Mouse (Mus musculus): ENCODE measurements around the gene F2r. TPM values are rescaled to one million over a fixed set of nuclear protein-coding genes. Genes with fewer than 3 reads are reported as not detected.

F2r gene
- total and polyA plus RNA-seq, 2 experiments from 2014 or later: 28.0 to 41.7 TPM

GRCm38 (mm10) chr13:95610786-95611562 is 7.3 kb downstream of the F2r start:
- 78% methylated on average over 16 of the region's 16 CpGs for WGBS
- Histone ChIP-seq H3K9ac (no peak overlapping the region), H3K27ac (ENCODE audit: low read depth, low read length) (no peak overlapping the region), H3K4me3 (ENCODE audit: low read depth, low read length) (no peak overlapping the region), H3K4me2 (ENCODE audit: low read depth) (no peak overlapping the region), H3K36me3 (ENCODE audit: insufficient read depth) (no peaks in the 10 kb centered on the region), H3K4me1 (ENCODE audit: insufficient read depth) (no peaks in the 10 kb centered on the region), H3K9me3 (ENCODE audit: low read length) (no peaks in the 10 kb centered on the region), H3K27me3 (ENCODE audit: insufficient read depth, low read length) (no peaks in the 10 kb centered on the region)
- TF ChIP-seq CTCF (IDR thresholded peaks at IDR 0.05; ENCODE audit: low read depth): no peak
- DNase-seq (peak; percentile 21), ATAC-seq (peak; percentile 61)

GRCm38 (mm10) chr13:95609088-95609420 is 9.2 kb downstream of the F2r start:
- WGBS: 87% methylated on average over 2 of the region's 2 CpGs
- Histone ChIP-seq H3K27me3 (ENCODE audit: insufficient read depth, low read length) (no peaks in the 10 kb centered on the region), H3K4me2 (ENCODE audit: low read depth) (no peak overlapping the region), H3K4me1 (ENCODE audit: insufficient read depth) (no peaks in the 10 kb centered on the region), H3K27ac (ENCODE audit: low read depth, low read length) (no peak overlapping the region), H3K36me3 (ENCODE audit: insufficient read depth) (peaks cover 5% of the 10 kb centered on the region; the same call in 1 of the 2 replicates), H3K9me3 (ENCODE audit: low read length) (no peaks in the 10 kb centered on the region), H3K4me3 (ENCODE audit: low read depth, low read length) (no peak overlapping the region), H3K9ac (no peak overlapping the region)
- no peak for TF ChIP-seq CTCF (IDR thresholded peaks at IDR 0.05; ENCODE audit: low read depth)
- no peak for DNase-seq
- no peak for ATAC-seq

GRCm38 (mm10) chr13:95608416-95609087 is 9.7 kb downstream of the F2r start:
- no peak overlapping the region for H3K4me3 ChIP-seq (ENCODE audit: low read depth, low read length)
- H3K36me3 ChIP-seq (ENCODE audit: insufficient read depth): peaks cover 10% of the 10 kb centered on the region; the same call in 1 of the 2 replicates
- H3K27me3 ChIP-seq (ENCODE audit: insufficient read depth, low read length): no peaks in the 10 kb centered on the region
- H3K9me3 ChIP-seq (ENCODE audit: low read length): no peaks in the 10 kb centered on the region
- no peak overlapping the region for H3K27ac ChIP-seq (ENCODE audit: low read depth, low read length)
- no peak for TF ChIP-seq CTCF (IDR thresholded peaks at IDR 0.05; ENCODE audit: low read depth)
- H3K9ac ChIP-seq: no peak overlapping the region
- no peak overlapping the region for H3K4me2 ChIP-seq (ENCODE audit: low read depth)
- H3K4me1 ChIP-seq (ENCODE audit: insufficient read depth): no peaks in the 10 kb centered on the region
- DNase-seq (no peak), ATAC-seq (no peak)
- whole genome bisulfite sequencing: 92% methylated on average over 6 of the region's 6 CpGs

- Histone ChIP-seq H3K27ac (ENCODE audit: low read depth, low read length) (no peak overlapping the region), H3K9me3 (ENCODE audit: low read length) (no peaks in the 10 kb centered on the region), H3K4me2 (ENCODE audit: low read depth) (no peak overlapping the region), H3K4me1 (ENCODE audit: insufficient read depth) (no peaks in the 10 kb centered on the region), H3K27me3 (ENCODE audit: insufficient read depth, low read length) (no peaks in the 10 kb centered on the region), H3K36me3 (ENCODE audit: insufficient read depth) (peaks cover 14% of the 10 kb centered on the region; the same call in 1 of the 2 replicates), H3K4me3 (ENCODE audit: low read depth, low read length) (no peak overlapping the region), H3K9ac (no peak overlapping the region)
- DNase-seq: no peak
- no peak for ATAC-seq
- WGBS: 98% methylated on average over 8 of the region's 8 CpGs
- TF ChIP-seq CTCF (IDR thresholded peaks at IDR 0.05; ENCODE audit: low read depth): no peak
These were observed 11.3 kb downstream of the F2r start for GRCm38 (mm10) chr13:95607019-95607418.

GRCm38 (mm10) chr13:95604288-95604687 is 14.0 kb downstream of the F2r start:
- Histone ChIP-seq H3K4me2 (ENCODE audit: low read depth) (no peak overlapping the region), H3K36me3 (ENCODE audit: insufficient read depth) (peaks cover 14% of the 10 kb centered on the region; the same call in 1 of the 2 replicates), H3K4me1 (ENCODE audit: insufficient read depth) (no peaks in the 10 kb centered on the region), H3K27ac (ENCODE audit: low read depth, low read length) (no peak overlapping the region), H3K27me3 (ENCODE audit: insufficient read depth, low read length) (no peaks in the 10 kb centered on the region), H3K4me3 (ENCODE audit: low read depth, low read length) (no peak overlapping the region), H3K9me3 (ENCODE audit: low read length) (no peaks in the 10 kb centered on the region), H3K9ac (no peak overlapping the region)
- DNase-seq: no peak
- no peak for ATAC-seq
- no peak for TF ChIP-seq CTCF (IDR thresholded peaks at IDR 0.05; ENCODE audit: low read depth)
- 97% methylated on average over 25 of the region's 25 CpGs for WGBS

- WGBS: 75% methylated on average over 3 of the region's 3 CpGs
- Histone ChIP-seq H3K36me3 (ENCODE audit: insufficient read depth) (peaks cover 14% of the 10 kb centered on the region; the same call in 1 of the 2 replicates), H3K27me3 (ENCODE audit: insufficient read depth, low read length) (no peaks in the 10 kb centered on the region), H3K27ac (ENCODE audit: low read depth, low read length) (no peak overlapping the region), H3K4me1 (ENCODE audit: insufficient read depth) (no peaks in the 10 kb centered on the region), H3K4me3 (ENCODE audit: low read depth, low read length) (no peak overlapping the region), H3K9ac (no peak overlapping the region), H3K4me2 (ENCODE audit: low read depth) (no peak overlapping the region), H3K9me3 (ENCODE audit: low read length) (no peaks in the 10 kb centered on the region)
- DNase-seq (no peak), ATAC-seq (no peak)
- TF ChIP-seq CTCF (IDR thresholded peaks at IDR 0.05; ENCODE audit: low read depth): no peak
These were observed 18.4 kb downstream of the F2r start for GRCm38 (mm10) chr13:95599833-95600359.

Data from forebrain, postnatal 0 days (tissue).